In genomic region chr3:54647583-54647982, GRCm38 (mm10) we compare ENCODE assay signal across 17 mouse cellular contexts. TPM values are rescaled to one million over a fixed set of nuclear protein-coding genes. Genes with fewer than 3 reads are reported as not detected.
DNase-seq lines count a peak whose midpoint lies in the region; ATAC-seq and TF ChIP-seq lines count a peak whose summit lies in the region.
"Had no signal": no experiment of that assay in that cellular context is flagged by ENCODE, and none has a peak within 500 bp of the region (broad histone marks: within the 10 kb centered on the region; RNA-seq: fewer than 3 reads in every experiment).

No protein-coding gene starts in this region.

- no peak for TF ChIP-seq CTCF in gastrocnemius, adult 2 months (IDR thresholded peaks at IDR 0.05)
- no peak for TF ChIP-seq CTCF in kidney, postnatal 0 days (IDR thresholded peaks at IDR 0.05; ENCODE audit: low read depth)
- TF ChIP-seq CTCF in kidney, adult 2 months (conservative IDR thresholded peaks at IDR 0.05; ENCODE audit: insufficient read depth, insufficient read length, low read depth, low read length): no peak
- no peak for TF ChIP-seq CTCF in heart, postnatal 0 days (IDR thresholded peaks at IDR 0.05; ENCODE audit: low read depth)

- no peak overlapping the region for H3K9ac ChIP-seq in kidney, postnatal 0 days (ENCODE audit: low read depth, low read length)
- H3K9ac ChIP-seq in heart, postnatal 0 days (replicated peaks; ENCODE audit: low read depth, low read length): no peak overlapping the region
- H3K9ac ChIP-seq in hindbrain, embryonic 13.5 days: no peak overlapping the region
- H3K9ac ChIP-seq: forebrain, postnatal 0 days; midbrain, embryonic 12.5 days; neural tube, embryonic 15.5 days had no signal

- H3K4me3 ChIP-seq in gastrocnemius, adult 2 months: no peak overlapping the region
- H3K4me3 ChIP-seq in kidney, postnatal 0 days (replicated peaks; ENCODE audit: low read depth, low read length): no peak overlapping the region
- H3K4me3 ChIP-seq in kidney, adult 2 months (ENCODE audit: insufficient read depth, low read depth, low read length): no peak overlapping the region
- no peak overlapping the region for H3K4me3 ChIP-seq in heart, postnatal 0 days (ENCODE audit: low read depth, low read length)
- H3K4me3 ChIP-seq in hindbrain, embryonic 13.5 days: no peak overlapping the region
- H3K4me3 ChIP-seq: midbrain, embryonic 12.5 days; neural tube, embryonic 15.5 days had no signal

- TF ChIP-seq POLR2A in kidney, adult 2 months (IDR thresholded peaks at IDR 0.05; ENCODE audit: low read depth, low read length): no peak

- WGBS in kidney, postnatal 0 days: 41% methylated on average over 2 of the region's 2 CpGs
- WGBS in kidney, adult 2 months: 61% methylated on average over 2 of the region's 2 CpGs
- 42% methylated on average over 2 of the region's 2 CpGs for WGBS in heart, postnatal 0 days
- 74% methylated on average over 2 of the region's 2 CpGs for WGBS in hindbrain, embryonic 13.5 days

- H3K9me3 ChIP-seq in kidney, postnatal 0 days (replicated peaks; ENCODE audit: low read length): 0 out of 2 replicates have a peak, but pooled peaks cover 2% of the 10 kb centered on the region
- H3K9me3 ChIP-seq in heart, postnatal 0 days (replicated peaks; ENCODE audit: control insufficient read depth, low read length): no peaks in the 10 kb centered on the region
- H3K9me3 ChIP-seq in hindbrain, embryonic 13.5 days: no peaks in the 10 kb centered on the region
- H3K9me3 ChIP-seq: midbrain, embryonic 12.5 days; neural tube, embryonic 15.5 days had no signal

- intact Hi-C loops in gastrocnemius, adult 2 months (cut with DNase I): no loop called here

- no peak for TF ChIP-seq EP300 in heart, postnatal 0 days (IDR thresholded peaks at IDR 0.05; ENCODE audit: low read depth)

- ATAC-seq in kidney, postnatal 0 days (replicated peaks; ENCODE audit: low FRiP score, low read depth): no peak
- ATAC-seq in heart, postnatal 0 days (ENCODE audit: insufficient read depth, low read depth): no peak
- ATAC-seq in hindbrain, embryonic 13.5 days (ENCODE audit: low FRiP score): no peak
- ATAC-seq: forebrain, postnatal 0 days; hindbrain, postnatal 0 days had no signal

- DNase-seq in gastrocnemius, adult 2 months: no peak
- no peak for DNase-seq in gastrocnemius, postnatal 10 days
- DNase-seq in kidney, postnatal 0 days (ENCODE audit: low spot score): peak; percentile 26
- DNase-seq in kidney, adult 2 months: no peak
- DNase-seq in heart, postnatal 0 days (ENCODE audit: low spot score): peak; percentile 6
- DNase-seq in embryo, embryonic 9.5 days (ENCODE audit: extremely low spot score): no peak
- DNase-seq: cerebellum, adult 11 months; forebrain, postnatal 0 days; liver; lung, adult 18-20 months; spleen, adult 18-20 months; thymus, postnatal 14 days had no signal

- H3K4me1 ChIP-seq in kidney, postnatal 0 days (replicated peaks; ENCODE audit: insufficient read depth, low read length): no peaks in the 10 kb centered on the region
- peaks cover 8% of the 10 kb centered on the region; the same call in 1 of the 2 replicates for H3K4me1 ChIP-seq in kidney, adult 2 months (ENCODE audit: control insufficient read depth, insufficient read depth, low read length)
- no peaks in the 10 kb centered on the region for H3K4me1 ChIP-seq in heart, postnatal 0 days (ENCODE audit: control insufficient read depth, insufficient read depth)
- no peaks in the 10 kb centered on the region for H3K4me1 ChIP-seq in hindbrain, embryonic 13.5 days (replicated peaks)
- H3K4me1 ChIP-seq: midbrain, embryonic 12.5 days; neural tube, embryonic 15.5 days had no signal

- H3K36me3 ChIP-seq in kidney, postnatal 0 days (ENCODE audit: insufficient read depth, low read length): no peaks in the 10 kb centered on the region
- H3K36me3 ChIP-seq in kidney, adult 2 months (ENCODE audit: control insufficient read depth, insufficient read depth, low read length): no peaks in the 10 kb centered on the region
- no peaks in the 10 kb centered on the region for H3K36me3 ChIP-seq in heart, postnatal 0 days (replicated peaks; ENCODE audit: control insufficient read depth, insufficient read depth, low read length)
- H3K36me3 ChIP-seq in hindbrain, embryonic 13.5 days: no peaks in the 10 kb centered on the region
- H3K36me3 ChIP-seq: midbrain, embryonic 12.5 days; neural tube, embryonic 15.5 days had no signal

- no peak overlapping the region for H3K4me2 ChIP-seq in kidney, postnatal 0 days (ENCODE audit: low read length)
- H3K4me2 ChIP-seq in heart, postnatal 0 days (ENCODE audit: low read depth, low read length): no peak overlapping the region
- no peak overlapping the region for H3K4me2 ChIP-seq in hindbrain, embryonic 13.5 days
- H3K4me2 ChIP-seq: midbrain, embryonic 12.5 days; neural tube, embryonic 15.5 days had no signal

- no peaks in the 10 kb centered on the region for H3K27me3 ChIP-seq in kidney, postnatal 0 days (ENCODE audit: insufficient read depth, low read length)
- H3K27me3 ChIP-seq in kidney, adult 2 months (replicated peaks; ENCODE audit: control insufficient read depth, insufficient read depth, low read length): no peaks in the 10 kb centered on the region
- H3K27me3 ChIP-seq in heart, postnatal 0 days (ENCODE audit: control insufficient read depth, insufficient read depth, low read length): no peaks in the 10 kb centered on the region
- no peaks in the 10 kb centered on the region for H3K27me3 ChIP-seq in hindbrain, embryonic 13.5 days
- H3K27me3 ChIP-seq: midbrain, embryonic 12.5 days; neural tube, embryonic 15.5 days had no signal

- peak overlapping the region; percentile 38; the same call in 1 of the 2 replicates for H3K27ac ChIP-seq in gastrocnemius, adult 2 months
- no peak overlapping the region for H3K27ac ChIP-seq in kidney, postnatal 0 days
- H3K27ac ChIP-seq in kidney, adult 2 months (ENCODE audit: insufficient read depth, low read depth, low read length): no peak overlapping the region
- no peak overlapping the region for H3K27ac ChIP-seq in heart, postnatal 0 days (ENCODE audit: low read depth)
- H3K27ac ChIP-seq in hindbrain, embryonic 13.5 days: no peak overlapping the region
- H3K27ac ChIP-seq: hindbrain, postnatal 0 days; macrophage; midbrain, embryonic 12.5 days; neural tube, embryonic 15.5 days had no signal

RNA-seq across cellular contexts. Expression of gene Supt20, which starts 45.0 kb away (rescaled TPM):
- 10 to 100 TPM in 1 of 2 experiments, 1 to 10 TPM in 1; 9.5 to 13.3 TPM for total RNA-seq in gastrocnemius, adult 2 months (2021)
- 10 to 100 TPM; 25.7 to 26.3 TPM for total RNA-seq in gastrocnemius, postnatal 10 days (2021)
- 69.0 and 73.9 TPM in 2 replicates for polyA plus RNA-seq in kidney, postnatal 0 days (2015; fragmentation: Nextera tagmentation; extraction: Ambion mirVana)
- polyA plus RNA-seq in kidney, adult 2 months (2012; rRNA removed): 32.7 and 36.2 TPM in 2 replicates
- total RNA-seq in heart, postnatal 0 days (2014; rRNA removed; ENCODE audit: low replicate concordance): 27.0 and 31.4 TPM in 2 replicates
- 30.5 and 31.2 TPM in 2 replicates for polyA plus RNA-seq in heart, postnatal 0 days (2015; fragmentation: Nextera tagmentation; extraction: Ambion mirVana)
- 92.5 and 94.4 TPM in 2 replicates for polyA plus RNA-seq in hindbrain, embryonic 13.5 days (2015; fragmentation: Nextera tagmentation; extraction: Ambion mirVana)

Comparison
In these comparisons a context has a peak if more than half of its experiments do, and no peak if none do; other contexts are left out.
1. DNase-seq: peak in kidney, postnatal 0 days (single experiment) and heart, postnatal 0 days (single experiment); none in gastrocnemius, adult 2 months (single experiment), gastrocnemius, postnatal 10 days (single experiment), kidney, adult 2 months (single experiment) and embryo, embryonic 9.5 days (single experiment).